Mouse (Mus musculus) forebrain, postnatal 0 days (tissue): ENCODE measurements at regions not wholly inside any gene's neighbourhood (a gene's known extent, or its start where the extent isn't known, plus 50 kb on each side); places are given as distances from the start of the nearest gene placed in this dataset.

Experiments
- ATAC-seq: fragments of 200-750 bp; cut with Nextera tagmentation; 2 replicates; pipeline ENCODE4 v1.8.0; 2017; ENCODE audit warnings: mild to moderate bottlenecking, moderate library complexity
- DNase-seq: peaks from one replicate; pipeline ENCODE4 v3.0.0-alpha.2; 2015
- H3K27ac ChIP-seq: fragments of 300-500 bp; sonication (generic); 2 replicates; pipeline ENCODE4 v1.5.1; 2014; ENCODE audit warnings: low read depth, mild to moderate bottlenecking, antibody characterized with exemption, low read length, moderate library complexity, mixed read lengths
- H3K27me3 ChIP-seq: fragments of 300-500 bp; sonication (generic); 2 replicates; pipeline ENCODE4 v1.6.1; 2014; ENCODE audit warnings: mild to moderate bottlenecking, low read length, mixed read lengths; ENCODE audit not compliant: insufficient read depth
- H3K36me3 ChIP-seq: fragments of 300-500 bp; sonication (generic); 2 replicates; pipeline ENCODE4 v1.6.1; 2014; ENCODE audit warnings: mild to moderate bottlenecking, moderate library complexity; ENCODE audit not compliant: insufficient read depth
- H3K4me1 ChIP-seq: fragments of 300-500 bp; sonication (generic); 2 replicates; pipeline ENCODE4 v1.6.1; 2014; ENCODE audit warnings: antibody characterized with exemption; ENCODE audit not compliant: insufficient read depth
- H3K4me2 ChIP-seq: fragments of 300-500 bp; sonication (generic); 2 replicates; pipeline ENCODE4 v1.6.1; 2014; ENCODE audit warnings: low read depth, mild to moderate bottlenecking, moderate library complexity
- H3K4me3 ChIP-seq: fragments of 300-500 bp; sonication (generic); 2 replicates; pipeline ENCODE4 v1.5.1; 2014; ENCODE audit warnings: low read depth, low read length, mixed read lengths
- H3K9ac ChIP-seq: fragments of 300-500 bp; sonication (generic); 2 replicates; pipeline ENCODE4 v1.6.1; 2014; ENCODE audit warnings: mild to moderate bottlenecking
- H3K9me3 ChIP-seq: fragments of 300-500 bp; sonication (generic); 2 replicates; pipeline ENCODE4 v1.6.1; 2016; ENCODE audit warnings: low read length
- CTCF ChIP-seq: sonication (generic); IDR thresholded peaks from 2 replicates; pipeline ENCODE4 v1.5.1; 2016; ENCODE audit warnings: antibody characterized with exemption, control low read depth, low read depth
- WGBS: fragments of 180-500 bp; shearing (Covaris S2); extraction: QIAGEN DNeasy Blood & Tissue Kit; methylation state at CpG from one replicate; pipeline ENCODE4 v1.1.7; 2014; 5-methylcytosine and 5-hydroxymethylcytosine counted together

DNA sequence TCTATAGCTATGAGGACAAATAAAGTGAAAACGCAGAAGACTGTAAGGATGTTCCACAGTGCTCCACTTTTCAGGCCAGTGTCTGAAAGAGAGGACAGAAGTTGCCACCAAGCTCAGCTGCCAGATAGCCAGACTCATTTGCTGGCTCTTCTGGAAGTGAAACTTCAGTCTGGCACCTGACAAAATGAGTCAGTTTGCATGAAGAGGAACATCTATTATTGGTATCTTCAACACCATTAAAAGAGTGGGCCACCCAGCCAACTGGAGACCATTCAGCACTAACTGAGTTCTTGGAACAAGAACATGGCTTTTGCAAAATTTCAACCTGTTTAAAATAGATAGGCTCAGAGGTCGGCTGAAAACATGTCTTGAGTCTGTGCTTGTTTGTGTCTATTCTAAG lies 592.4 kb upstream of the Tbl1xr1 start:
- 67% methylated on average over 2 of the region's 2 CpGs for WGBS
- ATAC-seq = no peak

GRCm38 (mm10) chr3:21485454-21485853 lies 591.0 kb upstream of the Tbl1xr1 start:
- Histone ChIP-seq H3K4me2 (no peak overlapping the region), H3K9ac (no peak overlapping the region), H3K27ac (no peak overlapping the region), H3K4me3 (no peak overlapping the region), H3K36me3 (no peaks in the 10 kb centered on the region), H3K4me1 (no peaks in the 10 kb centered on the region), H3K27me3 (no peaks in the 10 kb centered on the region), H3K9me3 (no peaks in the 10 kb centered on the region)
- no peak for DNase-seq
- TF ChIP-seq CTCF = no peak
- ATAC-seq = no peak

More for the DNA sequence above, 592.4 kb upstream of the Tbl1xr1 start:
- H3K4me3 ChIP-seq = no peak overlapping the region
- H3K27ac ChIP-seq = no peak overlapping the region
- no peak overlapping the region for H3K4me2 ChIP-seq
- no peaks in the 10 kb centered on the region for H3K36me3 ChIP-seq
- 0 out of 2 replicates have a peak, but pooled peaks cover 8% of the 10 kb centered on the region for H3K4me1 ChIP-seq
- no peaks in the 10 kb centered on the region for H3K9me3 ChIP-seq
- DNase-seq = peak; percentile 37
- TF ChIP-seq CTCF = no peak
- no peaks in the 10 kb centered on the region for H3K27me3 ChIP-seq
- H3K9ac ChIP-seq = no peak overlapping the region

GRCm38 (mm10) chr3:21489547-21489946 lies 586.9 kb upstream of the Tbl1xr1 start:
- H3K27me3 ChIP-seq = no peaks in the 10 kb centered on the region
- DNase-seq (no peak), ATAC-seq (no peak)
- H3K4me2 ChIP-seq = no peak overlapping the region
- H3K27ac ChIP-seq = no peak overlapping the region
- no peaks in the 10 kb centered on the region for H3K9me3 ChIP-seq
- TF ChIP-seq CTCF = no peak
- H3K36me3 ChIP-seq = no peaks in the 10 kb centered on the region
- WGBS = 42% methylated on average over 1 of the region's 1 CpGs
- H3K4me3 ChIP-seq = no peak overlapping the region
- H3K9ac ChIP-seq = no peak overlapping the region
- no peaks in the 10 kb centered on the region for H3K4me1 ChIP-seq

DNA sequence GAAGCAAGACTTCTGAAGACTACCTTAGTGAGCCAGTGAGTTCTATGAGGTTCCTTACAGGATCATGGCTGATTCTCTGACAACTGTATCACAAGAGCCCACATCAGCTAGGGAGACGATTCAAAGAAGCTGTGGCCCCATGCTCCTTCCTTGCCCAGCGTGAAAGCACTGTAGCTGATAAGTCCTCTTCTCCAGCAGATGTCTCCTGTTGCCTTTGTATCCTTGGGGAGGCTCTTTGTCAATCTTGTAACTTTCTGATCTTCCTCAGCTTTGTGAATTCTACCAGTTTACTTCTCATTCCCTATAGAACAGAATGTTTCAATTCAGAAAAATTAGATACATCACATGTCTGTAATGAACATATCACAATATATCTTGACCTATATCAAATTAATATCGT lies 584.0 kb upstream of the Tbl1xr1 start:
- peaks cover 9% of the 10 kb centered on the region for H3K4me1 ChIP-seq
- H3K4me3 ChIP-seq = no peak overlapping the region
- TF ChIP-seq CTCF = no peak
- no peaks in the 10 kb centered on the region for H3K27me3 ChIP-seq
- no peaks in the 10 kb centered on the region for H3K9me3 ChIP-seq
- no peak overlapping the region for H3K9ac ChIP-seq
- no peak for DNase-seq
- H3K36me3 ChIP-seq = no peaks in the 10 kb centered on the region
- 74% methylated on average over 3 of the region's 3 CpGs for WGBS
- no peak for ATAC-seq
- H3K27ac ChIP-seq = no peak overlapping the region
- no peak overlapping the region for H3K4me2 ChIP-seq

- no peak overlapping the region for H3K4me3 ChIP-seq
- ATAC-seq (no peak), DNase-seq (no peak)
- H3K4me2 ChIP-seq = no peak overlapping the region
- H3K27me3 ChIP-seq = no peaks in the 10 kb centered on the region
- H3K9ac ChIP-seq = no peak overlapping the region
- no peak overlapping the region for H3K27ac ChIP-seq
- H3K4me1 ChIP-seq = peaks cover 9% of the 10 kb centered on the region
- no peaks in the 10 kb centered on the region for H3K36me3 ChIP-seq
- 81% methylated on average over 6 of the region's 6 CpGs for WGBS
- TF ChIP-seq CTCF = no peak
- H3K9me3 ChIP-seq = no peaks in the 10 kb centered on the region
Observed at GRCm38 (mm10) chr3:21493384-21493783, 583.1 kb upstream of the Tbl1xr1 start.

DNA sequence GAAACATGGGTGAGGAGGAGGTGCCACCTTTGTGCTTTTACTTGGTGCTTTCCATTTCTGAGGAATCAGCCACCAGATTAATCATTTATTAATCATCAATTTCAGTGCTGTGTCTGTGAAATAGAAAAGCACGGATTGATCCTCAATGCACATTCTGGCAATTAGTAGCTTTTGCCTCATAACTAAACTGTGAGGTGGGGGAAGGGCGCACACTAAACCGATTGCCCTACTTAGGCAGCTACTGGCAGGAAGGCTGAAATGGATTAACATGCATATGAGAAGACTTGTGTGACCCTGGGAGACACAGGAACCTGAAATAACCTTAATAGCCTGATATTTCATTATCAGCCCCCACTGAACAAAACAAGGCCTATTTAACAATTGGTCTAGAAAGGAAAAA lies 581.5 kb upstream of the Tbl1xr1 start:
- no peaks in the 10 kb centered on the region for H3K27me3 ChIP-seq
- DNase-seq = no peak
- H3K27ac ChIP-seq = no peak overlapping the region
- no peak for ATAC-seq
- no peak overlapping the region for H3K4me3 ChIP-seq
- H3K9me3 ChIP-seq = no peaks in the 10 kb centered on the region
- H3K4me1 ChIP-seq = peaks cover 9% of the 10 kb centered on the region
- no peaks in the 10 kb centered on the region for H3K36me3 ChIP-seq
- H3K9ac ChIP-seq = no peak overlapping the region
- WGBS = 38% methylated on average over 3 of the region's 3 CpGs
- TF ChIP-seq CTCF = no peak
- no peak overlapping the region for H3K4me2 ChIP-seq

- no peak overlapping the region for H3K27ac ChIP-seq
- ATAC-seq (no peak), DNase-seq (no peak)
- no peak overlapping the region for H3K9ac ChIP-seq
- H3K27me3 ChIP-seq = no peaks in the 10 kb centered on the region
- no peak for TF ChIP-seq CTCF
- no peaks in the 10 kb centered on the region for H3K9me3 ChIP-seq
- H3K4me3 ChIP-seq = no peak overlapping the region
- H3K4me1 ChIP-seq = peaks cover 9% of the 10 kb centered on the region
- 47% methylated on average over 5 of the region's 5 CpGs for WGBS
- no peak overlapping the region for H3K4me2 ChIP-seq
- no peaks in the 10 kb centered on the region for H3K36me3 ChIP-seq
Observed at GRCm38 (mm10) chr3:21495651-21496050, 580.8 kb upstream of the Tbl1xr1 start.

DNA sequence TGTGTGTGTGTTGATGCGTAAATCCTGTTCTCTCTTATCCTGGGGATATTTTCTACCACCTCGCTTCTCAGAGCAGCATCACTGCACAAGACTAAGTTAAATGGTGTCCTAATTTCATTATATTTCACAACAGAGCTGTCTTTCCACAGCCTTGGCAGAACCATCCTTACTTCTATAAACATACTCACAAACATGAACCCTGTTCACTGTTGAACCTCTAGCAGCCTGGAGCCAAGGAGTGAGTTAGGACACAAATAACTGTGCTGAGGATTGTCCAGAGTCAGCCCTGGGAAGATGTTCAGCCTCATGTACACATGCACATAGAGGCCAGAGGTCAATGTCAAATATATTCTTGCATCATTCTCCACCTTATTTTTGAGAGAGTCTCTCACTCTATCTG lies 580.3 kb upstream of the Tbl1xr1 start:
- WGBS = 76% methylated on average over 2 of the region's 2 CpGs
- Histone ChIP-seq H3K4me3 (no peak overlapping the region), H3K9ac (no peak overlapping the region), H3K27ac (no peak overlapping the region), H3K27me3 (no peaks in the 10 kb centered on the region), H3K36me3 (no peaks in the 10 kb centered on the region), H3K9me3 (no peaks in the 10 kb centered on the region), H3K4me1 (peaks cover 9% of the 10 kb centered on the region), H3K4me2 (no peak overlapping the region)
- DNase-seq = no peak
- TF ChIP-seq CTCF = no peak
- no peak for ATAC-seq
